Mouse (Mus musculus) forebrain, embryonic 13.5 days (tissue): Measurements from ENCODE around the gene Phactr1. TPM values are rescaled to one million over a fixed set of nuclear protein-coding genes. Genes with fewer than 3 reads are reported as not detected.

ENCODE experiments used
- ATAC-seq: fragments of 200-750 bp; cut with Nextera tagmentation; 2 replicates; pipeline ENCODE4 v1.8.0; 2017
- H3K27ac ChIP-seq: fragments of 300-500 bp; sonication (generic); 2 replicates; pipeline ENCODE4 v1.5.1; 2015; ENCODE audit warnings: inconsistent platforms, mild to moderate bottlenecking, moderate library complexity
- H3K27me3 ChIP-seq: fragments of 300-500 bp; sonication (generic); 2 replicates; pipeline ENCODE4 v1.6.1; 2015; ENCODE audit warnings: mild to moderate bottlenecking, inconsistent platforms
- H3K36me3 ChIP-seq: fragments of 300-500 bp; sonication (generic); 2 replicates; pipeline ENCODE4 v1.6.1; 2015; ENCODE audit warnings: mild to moderate bottlenecking, inconsistent platforms; ENCODE audit not compliant: poor library complexity, severe bottlenecking
- H3K4me1 ChIP-seq: fragments of 300-500 bp; sonication (generic); 2 replicates; pipeline ENCODE4 v1.6.1; 2015; ENCODE audit warnings: inconsistent platforms
- H3K4me2 ChIP-seq: fragments of 300-500 bp; sonication (generic); 2 replicates; pipeline ENCODE4 v1.6.1; 2015; ENCODE audit warnings: inconsistent platforms, mild to moderate bottlenecking, moderate library complexity
- H3K4me3 ChIP-seq: fragments of 300-500 bp; sonication (generic); 2 replicates; pipeline ENCODE4 v1.5.1; 2015; ENCODE audit warnings: mild to moderate bottlenecking, inconsistent platforms
- H3K9ac ChIP-seq: fragments of 300-500 bp; sonication (generic); 2 replicates; pipeline ENCODE4 v1.6.1; 2015; ENCODE audit warnings: mild to moderate bottlenecking, inconsistent platforms
- H3K9me3 ChIP-seq: fragments of 300-500 bp; sonication (generic); replicated peaks from 2 replicates; pipeline ENCODE4 v1.6.1; 2016; ENCODE audit warnings: inconsistent platforms
- WGBS: fragments of 180-500 bp; shearing (Covaris S2); methylation state at CpG from one replicate; pipeline ENCODE4 v1.1.7; 2015; 5-methylcytosine and 5-hydroxymethylcytosine counted together
- polyA plus RNA-seq: library from polyadenylated mRNA; unstranded; fragments of >200 nt; fragmentation: Nextera tagmentation; extraction: Ambion mirVana; gene quantifications from 2 replicates; pipeline ENCODE4 v1.2.1, GENCODE M21; 2015

Phactr1 gene
- polyA plus RNA-seq, 1 experiment from 2014 or later = 34.4 TPM

- Histone ChIP-seq H3K4me1 (peaks cover 16% of the 10 kb centered on the region), H3K36me3 (no peaks in the 10 kb centered on the region), H3K4me2 (peak overlapping the region; percentile 54), H3K27me3 (no peaks in the 10 kb centered on the region), H3K9ac (peak overlapping the region; percentile 45), H3K27ac (0 out of 2 replicates have a peak overlapping the region, but pooled peaks have one; percentile 5), H3K4me3 (peak overlapping the region; percentile 31), H3K9me3 (no peaks in the 10 kb centered on the region)
- 8% methylated on average over 14 of the region's 14 CpGs for WGBS
- peak; percentile 79 for ATAC-seq
Observed at GRCm38 (mm10) chr13:43182465-43183201, 502.2 kb downstream of the Phactr1 start.

- no peaks in the 10 kb centered on the region for H3K36me3 ChIP-seq
- no peaks in the 10 kb centered on the region for H3K9me3 ChIP-seq
- no peak overlapping the region; the same call in 1 of the 2 replicates for H3K27ac ChIP-seq
- ATAC-seq = peak; percentile 76
- H3K4me3 ChIP-seq = peak overlapping the region; percentile 31
- no peaks in the 10 kb centered on the region for H3K27me3 ChIP-seq
- H3K4me1 ChIP-seq = peaks cover 16% of the 10 kb centered on the region
- WGBS = 44% methylated on average over 8 of the region's 8 CpGs
- peak overlapping the region; percentile 43; the same call in 1 of the 2 replicates for H3K9ac ChIP-seq
- peak overlapping the region; percentile 54 for H3K4me2 ChIP-seq
Observed at GRCm38 (mm10) chr13:43183248-43184055, 503.0 kb downstream of the Phactr1 start.

GRCm38 (mm10) chr13:43187736-43188135 lies 507.3 kb downstream of the Phactr1 start:
- Histone ChIP-seq H3K9me3 (no peaks in the 10 kb centered on the region), H3K4me3 (no peak overlapping the region), H3K27ac (no peak overlapping the region), H3K4me1 (peaks cover 15% of the 10 kb centered on the region), H3K4me2 (no peak overlapping the region), H3K9ac (no peak overlapping the region), H3K36me3 (no peaks in the 10 kb centered on the region), H3K27me3 (no peaks in the 10 kb centered on the region)
- no peak for ATAC-seq
- 95% methylated on average over 4 of the region's 4 CpGs for WGBS
